Mouse (Mus musculus) central nervous system, embryonic 11.5 days (tissue): ENCODE data around the gene Etfb. TPM values are rescaled to one million over a fixed set of nuclear protein-coding genes. Genes with fewer than 3 reads are reported as not detected.

Experiments
- polyA plus RNA-seq: library from polyadenylated mRNA; depleted of rRNA; stranded (reverse); fragments of >200 nt; gene quantifications from 2 replicates; pipeline ENCODE4 v1.2.3, GENCODE M21; 2012; rRNA removed

The Etfb gene
- polyA plus RNA-seq = 144 and 159 TPM in 2 replicates

GRCm38 (mm10) chr7:43443917-43444293 is at the start of gene Etfb, which contains the start of gene Gm45233:
TSS of gene Etfb (plus strand) at chr7:43444083.
TSS of gene Gm45233 (plus strand) at chr7:43444128.

GRCm38 (mm10) chr7:43408131-43408553 is 35.7 kb upstream of the Etfb start, which contains the start of gene Siglecg:
TSS of gene Siglecg (plus strand) at chr7:43408204.

DNA sequence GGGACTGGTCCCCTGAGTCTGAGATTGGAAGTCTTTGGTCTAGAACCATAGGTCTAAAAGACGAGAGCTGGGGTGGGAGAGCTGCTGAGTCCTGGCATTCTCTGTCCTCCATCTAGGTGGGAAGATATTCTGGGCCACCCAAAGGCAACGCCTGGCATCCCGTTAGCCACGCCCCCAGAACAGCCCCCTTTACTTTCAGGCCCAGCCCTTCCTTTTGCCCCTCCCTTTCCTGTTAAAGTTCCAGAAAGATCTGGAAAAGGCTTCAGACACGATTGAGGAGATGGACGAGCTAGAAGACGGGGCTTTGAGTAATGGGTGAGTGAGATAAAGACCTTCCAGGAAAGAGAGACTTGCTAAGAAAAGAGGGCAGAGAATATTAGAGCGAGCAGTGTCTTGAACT is 16.5 kb upstream of the Etfb start, which contains the start of gene Lim2:
TSS of gene Lim2 (plus strand) at position 265 of the 400 bp plus-strand sequence.

DNA sequence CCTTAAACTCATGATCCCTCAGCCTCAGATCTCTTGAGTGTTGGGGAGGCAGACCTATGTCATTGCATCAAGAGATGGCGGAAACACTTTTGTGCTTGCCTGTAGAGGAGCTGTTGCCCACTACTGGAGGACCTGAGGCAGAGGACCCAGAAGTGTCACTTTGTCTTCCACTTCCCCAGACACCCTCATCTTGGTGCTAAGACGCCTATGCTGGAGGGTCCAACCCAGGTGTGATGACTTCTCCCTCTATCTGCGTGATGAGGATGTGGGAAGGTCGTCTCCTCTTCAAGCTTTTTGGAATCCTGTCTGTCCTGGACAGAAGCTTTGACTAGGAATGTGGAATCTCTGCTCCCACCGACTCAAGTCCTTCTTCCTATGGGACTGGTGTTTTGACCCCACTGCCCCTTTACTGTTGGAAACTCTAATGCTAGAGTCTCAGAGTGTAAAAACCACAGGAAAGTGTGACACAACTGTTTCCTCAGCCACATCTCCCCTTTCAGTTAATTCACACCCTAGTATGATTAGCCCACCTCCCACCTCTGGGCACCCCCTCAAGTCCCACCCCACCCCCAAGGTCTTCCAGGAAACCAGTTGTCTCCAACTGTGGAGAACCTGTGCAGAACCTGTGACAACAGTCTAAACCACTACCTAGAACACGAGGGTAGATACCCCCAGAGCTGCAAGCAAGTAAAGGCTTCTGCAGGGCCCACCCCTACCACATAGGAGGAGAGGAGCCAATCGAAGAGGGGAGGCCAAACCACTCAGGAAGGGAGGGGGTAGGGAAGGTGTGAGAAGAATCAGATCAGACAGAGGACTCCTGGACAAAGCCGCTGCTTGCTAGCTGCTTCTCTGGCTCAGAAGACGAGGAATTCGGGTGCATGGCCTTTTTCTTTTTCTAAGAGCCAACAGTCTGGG is 7.3 kb upstream of the Etfb start, which contains the start of gene Nkg7:
TSS of gene Nkg7 (plus strand) at position 733 of the 915 bp plus-strand sequence.

DNA sequence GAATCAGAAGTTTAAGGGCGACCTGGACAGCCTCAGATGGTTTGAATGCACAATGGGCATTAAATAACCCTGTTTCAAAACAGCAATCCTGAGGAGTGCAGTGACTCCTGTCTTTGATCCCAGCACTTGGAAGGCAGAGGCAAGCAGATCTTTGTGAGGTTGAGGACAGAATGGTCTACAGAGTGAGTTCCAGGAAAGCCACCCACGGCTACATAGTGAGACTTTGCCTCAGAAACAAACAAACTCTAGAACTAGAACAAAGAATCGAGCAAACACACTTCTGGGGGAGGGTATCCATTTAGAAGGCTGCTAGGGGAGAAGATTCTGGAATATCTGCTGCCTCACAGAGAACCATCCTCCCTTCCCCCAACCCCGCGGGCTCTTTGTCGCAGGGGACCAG is 3.4 kb upstream of the Etfb start, which contains the start of gene Cldnd2:
TSS of gene Cldnd2 (plus strand) at position 301 of the 400 bp plus-strand sequence.

GRCm38 (mm10) chr7:43462851-43463250 is 19.0 kb downstream of the Etfb start, which contains the start of gene Vsig10l:
TSS of gene Vsig10l (plus strand) at chr7:43463151.

GRCm38 (mm10) chr7:43489631-43490125 is 45.8 kb downstream of the Etfb start, which contains the start of gene Iglon5:
TSS of gene Iglon5 (minus strand) at chr7:43490075.

Other genes with a start within 250 kb of the Etfb start
- gene Zfp715, start 130.8 kb upstream of the Etfb start, polyA plus RNA-seq = 7.7 and 12.3 TPM in 2 replicates
- 0.26 and 0.29 TPM in 2 replicates for gene Siglecf, start 92.7 kb upstream of the Etfb start, polyA plus RNA-seq
- 0.26 and 0.39 TPM in 2 replicates for gene Siglecg, start 35.9 kb upstream of the Etfb start, polyA plus RNA-seq
- gene Lim2, start 16.4 kb upstream of the Etfb start, polyA plus RNA-seq = 0.16 TPM in 1 of 2 replicates, not detected in the other
- not detected in 2 replicates for gene Nkg7, start 7.0 kb upstream of the Etfb start, polyA plus RNA-seq
- not detected in 2 replicates for gene Cldnd2, start 3.3 kb upstream of the Etfb start, polyA plus RNA-seq
- 0.34 and 0.98 TPM in 2 replicates for gene Gm45233, start within 50 bp of the Etfb start, polyA plus RNA-seq
- 3.1 and 3.4 TPM in 2 replicates for gene Vsig10l, start 19.1 kb downstream of the Etfb start, polyA plus RNA-seq
- 23.5 and 37.8 TPM in 2 replicates for gene Iglon5, start 46.0 kb downstream of the Etfb start, polyA plus RNA-seq
- gene 4931406B18Rik, start 61.9 kb downstream of the Etfb start, polyA plus RNA-seq = not detected in 2 replicates
- 0.83 and 2.2 TPM in 2 replicates for gene Cd33, start 100.3 kb downstream of the Etfb start, polyA plus RNA-seq
- 8.8 TPM in 2 replicates for gene Zfp658, start 118.2 kb downstream of the Etfb start, polyA plus RNA-seq
- gene Zfp719, start 135.5 kb downstream of the Etfb start, polyA plus RNA-seq = 5.7 and 8.6 TPM in 2 replicates
- gene Zfp819, start 163.1 kb downstream of the Etfb start, polyA plus RNA-seq = 0.60 and 0.61 TPM in 2 replicates
- gene Ceacam18, start 190.6 kb downstream of the Etfb start, polyA plus RNA-seq = 0.04 TPM in 1 of 2 replicates, not detected in the other
- 0.53 and 0.58 TPM in 2 replicates for gene Siglece, start 216.1 kb downstream of the Etfb start, polyA plus RNA-seq
- 12.8 and 13.0 TPM in 2 replicates for gene Ctu1, start 227.9 kb downstream of the Etfb start, polyA plus RNA-seq
- 0.13 and 0.22 TPM in 2 replicates for gene Klk14, start 246.3 kb downstream of the Etfb start, polyA plus RNA-seq